Mouse (Mus musculus): ENCODE data around the gene Duox1. TPM values are rescaled to one million over a fixed set of nuclear protein-coding genes. Genes with fewer than 3 reads are reported as not detected.

Duox1 gene
- polyA plus RNA-seq, 1 experiment from 2014 or later, result not detected

GRCm38 (mm10) chr2:122374012-122374411 is 58.5 kb downstream of the Duox1 start:
- no peaks in the 10 kb centered on the region for H3K9me3 ChIP-seq (replicated peaks; ENCODE audit: control insufficient read depth, low read length)
- H3K27ac ChIP-seq (ENCODE audit: low read length), result no peak overlapping the region
- 56% methylated on average over 5 of the region's 5 CpGs for WGBS (ENCODE audit: insufficient replicate concordance)
- H3K4me2 ChIP-seq (ENCODE audit: low read depth, low read length), result no peak overlapping the region
- no peaks in the 10 kb centered on the region for H3K36me3 ChIP-seq (ENCODE audit: control insufficient read depth, insufficient read depth)
- H3K4me3 ChIP-seq (ENCODE audit: low read depth, low read length), result no peak overlapping the region
- ATAC-seq (ENCODE audit: low read depth), result no peak
- H3K4me1 ChIP-seq (ENCODE audit: control insufficient read depth, low read depth, low read length), result peaks cover 25% of the 10 kb centered on the region
- H3K9ac ChIP-seq (ENCODE audit: low read depth, low read length), result no peak overlapping the region
- no peaks in the 10 kb centered on the region for H3K27me3 ChIP-seq (ENCODE audit: control insufficient read depth, insufficient read depth, low read depth, low read length)

- 25% methylated on average over 23 of the region's 23 CpGs for WGBS (ENCODE audit: insufficient replicate concordance)
- Histone ChIP-seq H3K27me3 (ENCODE audit: control insufficient read depth, insufficient read depth, low read depth, low read length) (no peaks in the 10 kb centered on the region), H3K9me3 (replicated peaks; ENCODE audit: control insufficient read depth, low read length) (no peaks in the 10 kb centered on the region), H3K36me3 (ENCODE audit: control insufficient read depth, insufficient read depth) (no peaks in the 10 kb centered on the region), H3K27ac (ENCODE audit: low read length) (no peak overlapping the region), H3K4me2 (ENCODE audit: low read depth, low read length) (peak overlapping the region; percentile 98), H3K4me1 (ENCODE audit: control insufficient read depth, low read depth, low read length) (peaks cover 19% of the 10 kb centered on the region), H3K4me3 (ENCODE audit: low read depth, low read length) (peak overlapping the region; percentile 72), H3K9ac (ENCODE audit: low read depth, low read length) (peak overlapping the region; percentile 46)
- no peak for ATAC-seq (ENCODE audit: low read depth)
Observed at GRCm38 (mm10) chr2:122374666-122375331, 59.3 kb downstream of the Duox1 start.

DNA sequence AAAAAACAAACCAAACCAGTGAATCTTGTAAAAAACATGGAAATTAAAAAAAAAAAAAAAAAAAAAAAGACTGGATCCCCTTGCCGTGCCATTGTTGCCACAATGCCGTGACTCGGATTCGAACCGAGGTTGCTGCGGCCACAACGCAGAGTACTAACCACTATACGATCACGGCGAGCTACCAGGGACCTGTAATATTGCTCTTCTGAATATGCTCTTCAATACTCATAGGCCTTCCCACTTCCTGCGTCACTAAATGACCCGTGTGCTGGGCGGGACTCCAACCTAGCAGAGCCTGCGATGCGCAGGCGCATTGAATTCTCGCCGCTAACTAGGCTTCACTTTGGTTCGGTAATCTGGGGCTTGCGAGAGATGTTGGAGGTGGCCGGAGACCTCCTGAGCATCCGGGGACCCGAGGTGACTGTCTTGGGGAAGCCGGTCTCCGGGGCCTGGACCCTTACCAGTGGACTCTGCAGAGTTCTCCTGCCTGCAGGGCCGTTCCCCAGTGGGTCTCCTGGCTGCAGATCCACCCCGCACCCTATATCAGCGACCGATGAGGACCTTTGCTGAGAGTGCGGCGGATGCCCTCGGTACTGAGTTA is 60.0 kb downstream of the Duox1 start:
- H3K27me3 ChIP-seq (ENCODE audit: control insufficient read depth, insufficient read depth, low read depth, low read length), result peaks cover 3% of the 10 kb centered on the region; the same call in 1 of the 2 replicates
- H3K36me3 ChIP-seq (ENCODE audit: control insufficient read depth, insufficient read depth), result no peaks in the 10 kb centered on the region
- WGBS (ENCODE audit: insufficient replicate concordance), result under 1% methylated on average over 32 of the region's 32 CpGs
- H3K4me3 ChIP-seq (ENCODE audit: low read depth, low read length), result peak overlapping the region; percentile 72
- H3K4me2 ChIP-seq (ENCODE audit: low read depth, low read length), result peak overlapping the region; percentile 98
- ATAC-seq (ENCODE audit: low read depth), result peak; percentile 63
- no peaks in the 10 kb centered on the region for H3K9me3 ChIP-seq (replicated peaks; ENCODE audit: control insufficient read depth, low read length)
- peak overlapping the region; percentile 72 for H3K9ac ChIP-seq (ENCODE audit: low read depth, low read length)
- H3K27ac ChIP-seq (ENCODE audit: low read length), result peak overlapping the region; percentile 80
- H3K4me1 ChIP-seq (ENCODE audit: control insufficient read depth, low read depth, low read length), result peaks cover 16% of the 10 kb centered on the region

GRCm38 (mm10) chr2:122376041-122376561 is 60.6 kb downstream of the Duox1 start:
- H3K27ac ChIP-seq (ENCODE audit: low read length), result peak overlapping the region; percentile 80
- WGBS (ENCODE audit: insufficient replicate concordance), result under 1% methylated on average over 22 of the region's 22 CpGs
- H3K4me2 ChIP-seq (ENCODE audit: low read depth, low read length), result peak overlapping the region; percentile 98
- H3K9me3 ChIP-seq (replicated peaks; ENCODE audit: control insufficient read depth, low read length), result no peaks in the 10 kb centered on the region
- H3K9ac ChIP-seq (ENCODE audit: low read depth, low read length), result peak overlapping the region; percentile 72
- peaks cover 20% of the 10 kb centered on the region for H3K4me1 ChIP-seq (ENCODE audit: control insufficient read depth, low read depth, low read length)
- peak overlapping the region; percentile 72 for H3K4me3 ChIP-seq (ENCODE audit: low read depth, low read length)
- no peaks in the 10 kb centered on the region for H3K36me3 ChIP-seq (ENCODE audit: control insufficient read depth, insufficient read depth)
- ATAC-seq (ENCODE audit: low read depth), result no peak
- H3K27me3 ChIP-seq (ENCODE audit: control insufficient read depth, insufficient read depth, low read depth, low read length), result peaks cover 4% of the 10 kb centered on the region; the same call in 1 of the 2 replicates

DNA sequence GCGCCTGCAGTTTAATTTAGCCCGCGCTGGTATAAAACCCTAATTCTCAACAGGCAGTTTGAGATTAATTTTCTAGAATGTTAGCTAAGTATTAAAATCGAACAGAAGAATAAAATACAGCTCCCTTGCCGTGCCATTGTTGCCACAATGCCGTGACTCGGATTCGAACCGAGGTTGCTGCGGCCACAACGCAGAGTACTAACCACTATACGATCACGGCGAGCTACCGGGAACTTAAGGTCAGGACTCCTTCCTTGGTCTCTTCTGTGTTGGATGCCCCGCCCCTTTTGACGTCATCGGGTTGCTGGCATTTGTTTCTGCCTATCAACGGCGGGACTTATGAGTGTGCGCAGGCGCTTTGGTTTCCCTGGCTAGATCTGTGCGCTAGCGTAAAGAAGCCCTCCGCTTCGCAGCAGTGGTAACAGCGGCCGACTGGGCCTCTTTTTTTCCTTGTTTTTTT is 61.8 kb downstream of the Duox1 start:
- Histone ChIP-seq H3K36me3 (ENCODE audit: control insufficient read depth, insufficient read depth) (no peaks in the 10 kb centered on the region), H3K4me1 (ENCODE audit: control insufficient read depth, low read depth, low read length) (peaks cover 20% of the 10 kb centered on the region), H3K9me3 (replicated peaks; ENCODE audit: control insufficient read depth, low read length) (no peaks in the 10 kb centered on the region), H3K4me2 (ENCODE audit: low read depth, low read length) (peak overlapping the region; percentile 86), H3K4me3 (ENCODE audit: low read depth, low read length) (peak overlapping the region; percentile 76), H3K27ac (ENCODE audit: low read length) (peak overlapping the region; percentile 84), H3K27me3 (ENCODE audit: control insufficient read depth, insufficient read depth, low read depth, low read length) (peaks cover 4% of the 10 kb centered on the region; the same call in 1 of the 2 replicates), H3K9ac (ENCODE audit: low read depth, low read length) (peak overlapping the region; percentile 73)
- under 1% methylated on average over 28 of the region's 28 CpGs for WGBS (ENCODE audit: insufficient replicate concordance)
- peak; percentile 83 for ATAC-seq (ENCODE audit: low read depth)

GRCm38 (mm10) chr2:122377751-122378246 is 62.3 kb downstream of the Duox1 start:
- Histone ChIP-seq H3K36me3 (ENCODE audit: control insufficient read depth, insufficient read depth) (no peaks in the 10 kb centered on the region), H3K27ac (ENCODE audit: low read length) (peak overlapping the region; percentile 84), H3K4me2 (ENCODE audit: low read depth, low read length) (peak overlapping the region; percentile 86), H3K4me3 (ENCODE audit: low read depth, low read length) (peak overlapping the region; percentile 76), H3K27me3 (ENCODE audit: control insufficient read depth, insufficient read depth, low read depth, low read length) (peaks cover 4% of the 10 kb centered on the region; the same call in 1 of the 2 replicates), H3K4me1 (ENCODE audit: control insufficient read depth, low read depth, low read length) (peaks cover 20% of the 10 kb centered on the region), H3K9me3 (replicated peaks; ENCODE audit: control insufficient read depth, low read length) (no peaks in the 10 kb centered on the region), H3K9ac (ENCODE audit: low read depth, low read length) (peak overlapping the region; percentile 73)
- ATAC-seq (ENCODE audit: low read depth), result peak; percentile 82
- under 1% methylated on average over 26 of the region's 26 CpGs for WGBS (ENCODE audit: insufficient replicate concordance)

GRCm38 (mm10) chr2:122378421-122379291 is 63.2 kb downstream of the Duox1 start:
- Histone ChIP-seq H3K4me1 (ENCODE audit: control insufficient read depth, low read depth, low read length) (peaks cover 20% of the 10 kb centered on the region), H3K36me3 (ENCODE audit: control insufficient read depth, insufficient read depth) (no peaks in the 10 kb centered on the region), H3K27me3 (ENCODE audit: control insufficient read depth, insufficient read depth, low read depth, low read length) (peaks cover 4% of the 10 kb centered on the region; the same call in 1 of the 2 replicates), H3K4me2 (ENCODE audit: low read depth, low read length) (peak overlapping the region; percentile 86), H3K4me3 (ENCODE audit: low read depth, low read length) (peak overlapping the region; percentile 76), H3K9ac (ENCODE audit: low read depth, low read length) (peak overlapping the region; percentile 35; the same call in 1 of the 2 replicates), H3K9me3 (replicated peaks; ENCODE audit: control insufficient read depth, low read length) (no peaks in the 10 kb centered on the region), H3K27ac (ENCODE audit: low read length) (peak overlapping the region; percentile 38; the same call in 1 of the 2 replicates)
- no peak for ATAC-seq (ENCODE audit: low read depth)
- WGBS (ENCODE audit: insufficient replicate concordance), result 16% methylated on average over 8 of the region's 8 CpGs

GRCm38 (mm10) chr2:122379292-122379650 is 63.8 kb downstream of the Duox1 start:
- WGBS (ENCODE audit: insufficient replicate concordance), result 25% methylated on average over 2 of the region's 2 CpGs
- Histone ChIP-seq H3K27ac (ENCODE audit: low read length) (no peak overlapping the region), H3K36me3 (ENCODE audit: control insufficient read depth, insufficient read depth) (no peaks in the 10 kb centered on the region), H3K27me3 (ENCODE audit: control insufficient read depth, insufficient read depth, low read depth, low read length) (peaks cover 4% of the 10 kb centered on the region; the same call in 1 of the 2 replicates), H3K4me1 (ENCODE audit: control insufficient read depth, low read depth, low read length) (peaks cover 20% of the 10 kb centered on the region), H3K4me3 (ENCODE audit: low read depth, low read length) (no peak overlapping the region), H3K4me2 (ENCODE audit: low read depth, low read length) (no peak overlapping the region), H3K9me3 (replicated peaks; ENCODE audit: control insufficient read depth, low read length) (no peaks in the 10 kb centered on the region), H3K9ac (ENCODE audit: low read depth, low read length) (no peak overlapping the region)
- no peak for ATAC-seq (ENCODE audit: low read depth)
